Mouse (Mus musculus) retina, postnatal 1 day (tissue): ENCODE measurements around the gene Agap3.

Experiments used
- DNase-seq: peaks from one replicate; pipeline ENCODE4 v3.0.0-alpha.2; 2012

Gene Agap3

GRCm38 (mm10) chr5:24475476-24476241 lies 23.7 kb downstream of the Agap3 start:
- no peak for DNase-seq

GRCm38 (mm10) chr5:24477909-24478308 lies 25.9 kb downstream of the Agap3 start:
- no peak for DNase-seq

- peak; percentile 85 for DNase-seq
These were observed 29.7 kb downstream of the Agap3 start for GRCm38 (mm10) chr5:24481647-24482046.

GRCm38 (mm10) chr5:24482247-24483079 lies 30.5 kb downstream of the Agap3 start:
- no peak for DNase-seq

- peak; percentile 86 for DNase-seq
These were observed 31.3 kb downstream of the Agap3 start for GRCm38 (mm10) chr5:24483326-24483725.

- peak; percentile 56 for DNase-seq
These were observed 33.0 kb downstream of the Agap3 start for GRCm38 (mm10) chr5:24484963-24485362.

GRCm38 (mm10) chr5:24486097-24486496 lies 34.1 kb downstream of the Agap3 start:
- DNase-seq, result peak; percentile 90

GRCm38 (mm10) chr5:24486738-24487137 lies 34.8 kb downstream of the Agap3 start:
- no peak for DNase-seq

- no peak for DNase-seq
These were observed 38.5 kb downstream of the Agap3 start for GRCm38 (mm10) chr5:24490413-24490920.

- DNase-seq, result no peak
These were observed 40.7 kb downstream of the Agap3 start for GRCm38 (mm10) chr5:24492546-24493285.

- DNase-seq, result peak; percentile 71
These were observed 43.0 kb downstream of the Agap3 start for GRCm38 (mm10) chr5:24495019-24495418.

GRCm38 (mm10) chr5:24496756-24497155 lies 44.8 kb downstream of the Agap3 start:
- peak; percentile 69 for DNase-seq

GRCm38 (mm10) chr5:24497526-24497925 lies 45.5 kb downstream of the Agap3 start:
- DNase-seq, result peak; percentile 82

- DNase-seq, result peak; percentile 65
These were observed 47.1 kb downstream of the Agap3 start for GRCm38 (mm10) chr5:24499113-24499512.

GRCm38 (mm10) chr5:24500851-24501250 lies 48.9 kb downstream of the Agap3 start:
- no peak for DNase-seq

GRCm38 (mm10) chr5:24502786-24503185 lies 50.8 kb downstream of the Agap3 start:
- no peak for DNase-seq

- no peak for DNase-seq
These were observed 53.5 kb downstream of the Agap3 start for GRCm38 (mm10) chr5:24505513-24505912.

GRCm38 (mm10) chr5:24508406-24508805 lies 56.4 kb downstream of the Agap3 start:
- DNase-seq, result no peak

- DNase-seq, result no peak
These were observed 58.7 kb downstream of the Agap3 start for GRCm38 (mm10) chr5:24510635-24511034.

GRCm38 (mm10) chr5:24512271-24512670 lies 60.3 kb downstream of the Agap3 start:
- DNase-seq, result no peak

- DNase-seq, result no peak
These were observed 69.4 kb downstream of the Agap3 start for GRCm38 (mm10) chr5:24521366-24521765.

GRCm38 (mm10) chr5:24523806-24524205 lies 71.8 kb downstream of the Agap3 start:
- no peak for DNase-seq

GRCm38 (mm10) chr5:24524522-24524921 lies 72.5 kb downstream of the Agap3 start:
- no peak for DNase-seq
